Comparison of ENCODE assay signal across 7 mouse cellular contexts in the genomic region with DNA sequence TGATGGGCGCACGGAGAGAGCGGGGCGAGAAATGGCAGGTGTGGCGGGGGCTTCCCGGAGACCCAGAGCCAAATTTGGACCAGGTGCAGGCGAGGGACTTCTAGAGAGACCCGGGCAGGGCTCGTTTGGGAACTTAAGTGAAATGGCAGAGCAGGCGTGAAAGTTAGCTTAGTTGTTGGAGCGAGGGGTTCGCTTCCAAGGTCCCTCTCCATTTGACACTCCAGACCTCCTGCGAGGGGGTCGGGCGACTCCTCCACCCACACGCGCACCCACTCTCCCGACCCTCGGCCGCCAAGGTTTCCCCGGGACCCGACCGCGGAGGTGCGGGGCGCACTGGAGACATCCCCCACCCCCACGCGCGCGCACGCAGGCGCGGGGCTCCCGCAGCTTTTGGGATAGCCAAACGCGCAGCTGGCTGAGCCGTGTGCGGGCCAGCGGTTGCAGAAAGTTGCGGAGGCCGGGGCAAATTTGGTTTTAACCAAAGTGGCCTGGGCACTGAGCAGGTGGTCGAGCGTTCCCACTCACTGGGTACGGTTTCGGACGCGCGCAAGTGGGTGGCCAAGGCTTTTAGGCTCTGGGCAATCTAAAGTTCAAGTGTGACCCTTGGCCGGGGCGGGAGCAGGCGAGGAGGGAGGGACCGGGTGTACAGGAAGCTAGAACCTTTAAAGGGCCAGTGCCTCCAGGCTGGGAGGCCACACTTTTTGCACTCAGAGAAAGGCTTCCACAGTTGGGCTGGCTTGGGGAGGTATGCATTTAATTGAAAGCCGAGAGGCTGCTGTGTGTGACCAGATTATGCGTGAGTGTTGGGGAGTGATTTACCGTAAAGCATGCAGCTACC. TPM values are rescaled to one million over a fixed set of nuclear protein-coding genes. Genes with fewer than 3 reads are reported as not detected.
DNase-seq lines count a peak whose midpoint lies in the region; ATAC-seq and TF ChIP-seq lines count a peak whose summit lies in the region.

No protein-coding gene starts in this region.

- peak overlapping the region; percentile 73 for H3K27ac ChIP-seq in kidney, adult 2 months (ENCODE audit: insufficient read depth, low read depth, low read length)
- H3K27ac ChIP-seq in liver, embryonic 11.5 days (ENCODE audit: low read depth, low read length) = peak overlapping the region; percentile 55

- H3K27me3 ChIP-seq in kidney, adult 2 months (replicated peaks; ENCODE audit: control insufficient read depth, insufficient read depth, low read length) = no peaks in the 10 kb centered on the region
- H3K27me3 ChIP-seq in liver, embryonic 11.5 days (replicated peaks; ENCODE audit: control insufficient read depth, insufficient read depth, low read length) = peaks cover 3% of the 10 kb centered on the region; the same call in 1 of the 2 replicates
- no peaks in the 10 kb centered on the region for H3K27me3 ChIP-seq in splenic B cell, adult 2 months (ENCODE audit: control insufficient read depth, insufficient read depth, low read length, poor library complexity, severe bottlenecking)

- DNase-seq in adrenal gland, adult 2 months = peak; percentile 92
- DNase-seq in embryo, embryonic 9.5 days (ENCODE audit: extremely low spot score) = peak; percentile 72
- DNase-seq in heart, adult 8-10 months (ENCODE audit: low spot score) = peak; percentile 86
- peak; percentile 95 for DNase-seq in kidney, adult 2 months
- peak; percentile 75 for DNase-seq in liver, embryonic 11.5 days (ENCODE audit: low spot score)
- DNase-seq in splenic B cell, adult 2 months (ENCODE audit: low read depth, low spot score) = peak; percentile 70

- H3K9me3 ChIP-seq in liver, embryonic 11.5 days (ENCODE audit: control insufficient read depth, low read length) = no peaks in the 10 kb centered on the region

- H3K4me1 ChIP-seq in kidney, adult 2 months (ENCODE audit: control insufficient read depth, insufficient read depth, low read length) = peaks cover 20% of the 10 kb centered on the region
- peaks cover 12% of the 10 kb centered on the region; the same call in 1 of the 2 replicates for H3K4me1 ChIP-seq in liver, embryonic 11.5 days (replicated peaks; ENCODE audit: control insufficient read depth, insufficient read depth, low read length)

- peak overlapping the region; percentile 100 for H3K4me3 ChIP-seq in kidney, adult 2 months (ENCODE audit: insufficient read depth, low read depth, low read length)
- peak overlapping the region; percentile 88 for H3K4me3 ChIP-seq in liver, embryonic 11.5 days (ENCODE audit: low read depth, low read length)

- under 1% methylated on average over 55 of the region's 55 CpGs for WGBS in kidney, adult 2 months
- WGBS in liver, embryonic 11.5 days = 1% methylated on average over 55 of the region's 55 CpGs

- peak; percentile 46 for TF ChIP-seq POLR2A in kidney, adult 2 months (IDR thresholded peaks at IDR 0.05; ENCODE audit: low read depth, low read length)

- peak; percentile 46 for ATAC-seq in liver, embryonic 11.5 days (replicated peaks; ENCODE audit: low FRiP score)
- peak; percentile 66 for ATAC-seq in monocyte, adult 5-6 weeks (replicated peaks; ENCODE audit: insufficient number of reproducible peaks, low FRiP score, low TSS enrichment, poor library complexity, severe bottlenecking)

- TF ChIP-seq CTCF in kidney, adult 2 months (conservative IDR thresholded peaks at IDR 0.05; ENCODE audit: insufficient read depth, insufficient read length, low read depth, low read length) = no peak

- peak overlapping the region; percentile 81 for H3K9ac ChIP-seq in liver, embryonic 11.5 days (ENCODE audit: low read depth, low read length)

- no peaks in the 10 kb centered on the region for H3K36me3 ChIP-seq in kidney, adult 2 months (ENCODE audit: control insufficient read depth, insufficient read depth, low read length)
- no peaks in the 10 kb centered on the region for H3K36me3 ChIP-seq in liver, embryonic 11.5 days (ENCODE audit: control insufficient read depth, insufficient read depth, low read length)
- peaks cover 3% of the 10 kb centered on the region; the same call in 1 of the 2 replicates for H3K36me3 ChIP-seq in splenic B cell, adult 2 months (ENCODE audit: control insufficient read depth, insufficient read depth, low read length, poor library complexity, severe bottlenecking)

- H3K4me2 ChIP-seq in liver, embryonic 11.5 days = peak overlapping the region; percentile 100

RNA-seq across cellular contexts. Expression of gene Foxo1, which starts 1.6 kb away (rescaled TPM):
- 10 to 100 TPM; 21.8 to 27.9 TPM for total RNA-seq in adrenal gland, adult 2 months (2021)
- 22.5 and 23.1 TPM in 2 replicates for polyA plus RNA-seq in adrenal gland, adult 2 months (2012; rRNA removed)
- total RNA-seq in heart, adult 8-10 months (2022) = 10 to 100 TPM in 3 of 4 experiments, 1 to 10 TPM in 1; 9.4 to 11.7 (median 10.8) TPM
- 14.0 and 14.4 TPM in 2 replicates for polyA plus RNA-seq in kidney, adult 2 months (2012; rRNA removed)
- polyA plus RNA-seq in liver, embryonic 11.5 days (2014; fragmentation: Nextera tagmentation; extraction: Ambion mirVana) = 3.6 TPM in 2 replicates
- total RNA-seq in monocyte, adult 5-6 weeks (2017) = 7.4 to 10.3 TPM (median 8.6 TPM) in 3 replicates

Comparison
In these comparisons a context has a peak if more than half of its experiments do, and no peak if none do; other contexts are left out.
1. Peak in every context shown above with its lines: DNase-seq, ATAC-seq, H3K4me3 ChIP-seq and H3K27ac ChIP-seq.